Mouse (Mus musculus) heart, postnatal 0 days (tissue): ENCODE measurements around the gene Lzic.

Experiments
- CTCF ChIP-seq: IDR thresholded peaks from 2 replicates; pipeline ENCODE4 v1.5.1; 2016; ENCODE audit warnings: antibody characterized with exemption, control low read depth, low read depth
- EP300 ChIP-seq: IDR thresholded peaks from 2 replicates; pipeline ENCODE4 v1.6.1; 2016; ENCODE audit warnings: antibody characterized with exemption, low read depth

- no peak for TF ChIP-seq CTCF
- peak; percentile 38; the same call in 1 of the 2 replicates for TF ChIP-seq EP300
These were observed 27.1 kb upstream of the Lzic start for GRCm38 (mm10) chr4:149457831-149458430.
